Mouse (Mus musculus): ENCODE measurements around the gene Meaf6. TPM values are rescaled to one million over a fixed set of nuclear protein-coding genes. Genes with fewer than 3 reads are reported as not detected.

Meaf6 gene
- polyA plus RNA-seq, 1 experiment from 2014 or later = 55.6 TPM

- no peak for DNase-seq (ENCODE audit: low spot score)
- Histone ChIP-seq H3K27me3 (ENCODE audit: insufficient read depth, poor library complexity, severe bottlenecking) (0 out of 2 replicates have a peak, but pooled peaks cover 5% of the 10 kb centered on the region), H3K27ac (no peak overlapping the region), H3K9me3 (no peaks in the 10 kb centered on the region), H3K4me1 (peaks cover 39% of the 10 kb centered on the region), H3K4me3 (no peak overlapping the region), H3K36me3 (peaks cover 17% of the 10 kb centered on the region; the same call in 1 of the 2 replicates)
- 32% methylated on average over 10 of the region's 10 CpGs for WGBS
Measured at GRCm38 (mm10) chr4:125119070-125119469, 34.1 kb downstream of the Meaf6 start.

GRCm38 (mm10) chr4:125119721-125120120, 34.8 kb downstream of the Meaf6 start:
- Histone ChIP-seq H3K36me3 (peaks cover 17% of the 10 kb centered on the region; the same call in 1 of the 2 replicates), H3K4me3 (no peak overlapping the region), H3K27ac (no peak overlapping the region), H3K27me3 (ENCODE audit: insufficient read depth, poor library complexity, severe bottlenecking) (0 out of 2 replicates have a peak, but pooled peaks cover 5% of the 10 kb centered on the region), H3K9me3 (no peaks in the 10 kb centered on the region), H3K4me1 (peaks cover 42% of the 10 kb centered on the region)
- no peak for DNase-seq (ENCODE audit: low spot score)
- 92% methylated on average over 11 of the region's 11 CpGs for WGBS

- WGBS = 19% methylated on average over 16 of the region's 16 CpGs
- no peak for DNase-seq (ENCODE audit: low spot score)
Measured at GRCm38 (mm10) chr4:125122431-125123278, 37.7 kb downstream of the Meaf6 start.

GRCm38 (mm10) chr4:125123279-125123671, 38.3 kb downstream of the Meaf6 start:
- Histone ChIP-seq H3K27ac (peak overlapping the region; percentile 72), H3K36me3 (peaks cover 17% of the 10 kb centered on the region; the same call in 1 of the 2 replicates), H3K4me3 (peak overlapping the region; percentile 35), H3K4me1 (peaks cover 66% of the 10 kb centered on the region), H3K9me3 (no peaks in the 10 kb centered on the region), H3K27me3 (ENCODE audit: insufficient read depth, poor library complexity, severe bottlenecking) (0 out of 2 replicates have a peak, but pooled peaks cover 18% of the 10 kb centered on the region)
- 76% methylated on average over 7 of the region's 7 CpGs for WGBS
- no peak for DNase-seq (ENCODE audit: low spot score)

More at GRCm38 (mm10) chr4:125122431-125123278, 37.7 kb downstream of the Meaf6 start:
- H3K4me1 ChIP-seq = peaks cover 60% of the 10 kb centered on the region
- H3K9me3 ChIP-seq = no peaks in the 10 kb centered on the region
- H3K36me3 ChIP-seq = peaks cover 17% of the 10 kb centered on the region; the same call in 1 of the 2 replicates
- peak overlapping the region; percentile 35 for H3K4me3 ChIP-seq
- H3K27me3 ChIP-seq (ENCODE audit: insufficient read depth, poor library complexity, severe bottlenecking) = 0 out of 2 replicates have a peak, but pooled peaks cover 18% of the 10 kb centered on the region
- peak overlapping the region; percentile 72 for H3K27ac ChIP-seq

GRCm38 (mm10) chr4:125124424-125125209, 39.7 kb downstream of the Meaf6 start:
- peaks cover 14% of the 10 kb centered on the region; the same call in 1 of the 2 replicates for H3K27me3 ChIP-seq (ENCODE audit: insufficient read depth, poor library complexity, severe bottlenecking)
- no peak overlapping the region for H3K4me3 ChIP-seq
- peaks cover 14% of the 10 kb centered on the region; the same call in 1 of the 2 replicates for H3K36me3 ChIP-seq
- H3K4me1 ChIP-seq = peaks cover 63% of the 10 kb centered on the region
- WGBS = 33% methylated on average over 7 of the region's 7 CpGs
- no peaks in the 10 kb centered on the region for H3K9me3 ChIP-seq
- H3K27ac ChIP-seq = peak overlapping the region; percentile 78
- DNase-seq (ENCODE audit: low spot score) = no peak

GRCm38 (mm10) chr4:125125361-125125921, 40.5 kb downstream of the Meaf6 start:
- 73% methylated on average over 7 of the region's 7 CpGs for WGBS
- no peaks in the 10 kb centered on the region for H3K9me3 ChIP-seq
- H3K4me3 ChIP-seq = no peak overlapping the region
- peaks cover 63% of the 10 kb centered on the region for H3K4me1 ChIP-seq
- peak overlapping the region; percentile 78; the same call in 1 of the 2 replicates for H3K27ac ChIP-seq
- no peak for DNase-seq (ENCODE audit: low spot score)
- H3K27me3 ChIP-seq (ENCODE audit: insufficient read depth, poor library complexity, severe bottlenecking) = peaks cover 13% of the 10 kb centered on the region; the same call in 1 of the 2 replicates
- peaks cover 6% of the 10 kb centered on the region; the same call in 1 of the 2 replicates for H3K36me3 ChIP-seq

GRCm38 (mm10) chr4:125126186-125126585, 41.3 kb downstream of the Meaf6 start:
- WGBS = 89% methylated on average over 3 of the region's 3 CpGs
- no peak for DNase-seq (ENCODE audit: low spot score)
- Histone ChIP-seq H3K27me3 (ENCODE audit: insufficient read depth, poor library complexity, severe bottlenecking) (peaks cover 13% of the 10 kb centered on the region; the same call in 1 of the 2 replicates), H3K4me3 (no peak overlapping the region), H3K36me3 (no peaks in the 10 kb centered on the region), H3K9me3 (no peaks in the 10 kb centered on the region), H3K4me1 (peaks cover 63% of the 10 kb centered on the region), H3K27ac (no peak overlapping the region)

GRCm38 (mm10) chr4:125126761-125127160, 41.8 kb downstream of the Meaf6 start:
- Histone ChIP-seq H3K36me3 (no peaks in the 10 kb centered on the region), H3K27ac (peak overlapping the region; percentile 83; the same call in 1 of the 2 replicates), H3K4me1 (peaks cover 63% of the 10 kb centered on the region), H3K9me3 (no peaks in the 10 kb centered on the region), H3K27me3 (ENCODE audit: insufficient read depth, poor library complexity, severe bottlenecking) (peaks cover 13% of the 10 kb centered on the region; the same call in 1 of the 2 replicates), H3K4me3 (peak overlapping the region; percentile 84)
- DNase-seq (ENCODE audit: low spot score) = no peak
- 78% methylated on average over 7 of the region's 7 CpGs for WGBS

GRCm38 (mm10) chr4:125127305-125128084, 42.6 kb downstream of the Meaf6 start, which contains the start of gene Zc3h12a:
Zc3h12a (minus strand) TSS chr4:125127840.
- Histone ChIP-seq H3K27me3 (ENCODE audit: insufficient read depth, poor library complexity, severe bottlenecking) (peaks cover 13% of the 10 kb centered on the region; the same call in 1 of the 2 replicates), H3K36me3 (no peaks in the 10 kb centered on the region), H3K9me3 (no peaks in the 10 kb centered on the region), H3K4me1 (peaks cover 58% of the 10 kb centered on the region), H3K4me3 (peak within 1 kb of the TSS; percentile 84), H3K27ac (peak within 1 kb of the TSS; percentile 83)
- peak; percentile 96 for DNase-seq (ENCODE audit: low spot score)
- WGBS = 2% methylated on average over 62 of the region's 62 CpGs

GRCm38 (mm10) chr4:125131493-125131892, 46.6 kb downstream of the Meaf6 start:
- Histone ChIP-seq H3K4me3 (no peak overlapping the region), H3K27ac (no peak overlapping the region), H3K9me3 (no peaks in the 10 kb centered on the region), H3K36me3 (no peaks in the 10 kb centered on the region), H3K27me3 (ENCODE audit: insufficient read depth, poor library complexity, severe bottlenecking) (peaks cover 9% of the 10 kb centered on the region; the same call in 1 of the 2 replicates), H3K4me1 (peaks cover 20% of the 10 kb centered on the region)
- 59% methylated on average over 4 of the region's 4 CpGs for WGBS
- no peak for DNase-seq (ENCODE audit: low spot score)

GRCm38 (mm10) chr4:125132394-125132793, 47.5 kb downstream of the Meaf6 start:
- Histone ChIP-seq H3K36me3 (no peaks in the 10 kb centered on the region), H3K4me3 (no peak overlapping the region), H3K27ac (no peak overlapping the region), H3K27me3 (ENCODE audit: insufficient read depth, poor library complexity, severe bottlenecking) (peaks cover 3% of the 10 kb centered on the region; the same call in 1 of the 2 replicates), H3K9me3 (no peaks in the 10 kb centered on the region), H3K4me1 (peaks cover 11% of the 10 kb centered on the region)
- WGBS = 22% methylated on average over 5 of the region's 5 CpGs
- no peak for DNase-seq (ENCODE audit: low spot score)
